Mouse (Mus musculus): ENCODE measurements at regions not wholly inside any gene's neighbourhood (a gene's known extent, or its start where the extent isn't known, plus 50 kb on each side); places are given as distances from the start of the nearest gene placed in this dataset.

- DNase-seq (ENCODE audit: low read depth, low spot score), result no peak
- TF ChIP-seq BHLHE40 (IDR thresholded peaks at IDR 0.05; ENCODE audit: borderline replicate concordance, low read depth, low read length) (no peak), MAFK (IDR thresholded peaks at IDR 0.05; ENCODE audit: borderline replicate concordance, low read depth, low read length) (no peak), ZNF384 (IDR thresholded peaks at IDR 0.05; ENCODE audit: low read depth, low read length) (no peak), E2F4 (IDR thresholded peaks at IDR 0.05; ENCODE audit: borderline replicate concordance, low read depth, low read length) (no peak), UBTF (IDR thresholded peaks at IDR 0.05; ENCODE audit: borderline replicate concordance, insufficient read depth, low read depth, low read length) (no peak), ELF1 (IDR thresholded peaks at IDR 0.05; ENCODE audit: low read depth, low read length) (no peak)
- no peak overlapping the region for H3K4me3 ChIP-seq (ENCODE audit: control insufficient read depth in 1 of 2, insufficient read depth in 1 of 2, low read depth in 2 of 2, low read length in 2 of 2)
- no peaks in the 10 kb centered on the region for H3K9me3 ChIP-seq (replicated peaks; ENCODE audit: insufficient read depth, low read length)
- no peak overlapping the region for H3K9ac ChIP-seq (ENCODE audit: control insufficient read depth, low read depth, low read length, poor library complexity, severe bottlenecking)
- no peak overlapping the region for H3K27ac ChIP-seq (ENCODE audit: control insufficient read depth, low read depth, low read length)
- no peaks in the 10 kb centered on the region for H3K79me2 ChIP-seq (ENCODE audit: control insufficient read depth, insufficient read depth, low read length, poor library complexity)
- no peaks in the 10 kb centered on the region for H3K27me3 ChIP-seq (ENCODE audit: control insufficient read depth in 1 of 2, insufficient read depth in 2 of 2, low read length in 2 of 2)
- H3K36me3 ChIP-seq (ENCODE audit: control insufficient read depth in 1 of 2, insufficient read depth in 2 of 2, low read length in 2 of 2), result no peaks in the 10 kb centered on the region
- peaks cover under 1 to 4% of the 10 kb centered on the region in 2 experiments; a peak in 2 of 4 replicates for H3K4me1 ChIP-seq (ENCODE audit: control insufficient read depth in 1 of 2, insufficient read depth in 2 of 2, low read length in 2 of 2)
Measured at GRCm38 (mm10) chr6:44849477-44849876, 209.7 kb upstream of the Cntnap2 start.

- Histone ChIP-seq H3K79me2 (ENCODE audit: control insufficient read depth, insufficient read depth, low read length, poor library complexity) (no peaks in the 10 kb centered on the region), H3K9ac (ENCODE audit: control insufficient read depth, low read depth, low read length, poor library complexity, severe bottlenecking) (no peak overlapping the region), H3K9me3 (replicated peaks; ENCODE audit: insufficient read depth, low read length) (no peaks in the 10 kb centered on the region), H3K36me3 (ENCODE audit: control insufficient read depth in 1 of 2, insufficient read depth in 2 of 2, low read length in 2 of 2) (no peaks in the 10 kb centered on the region), H3K27ac (ENCODE audit: control insufficient read depth, low read depth, low read length) (no peak overlapping the region), H3K27me3 (ENCODE audit: control insufficient read depth in 1 of 2, insufficient read depth in 2 of 2, low read length in 2 of 2) (no peaks in the 10 kb centered on the region), H3K4me1 (ENCODE audit: control insufficient read depth in 1 of 2, insufficient read depth in 2 of 2, low read length in 2 of 2) (no peaks in the 10 kb centered on the region), H3K4me3 (ENCODE audit: control insufficient read depth in 1 of 2, insufficient read depth in 1 of 2, low read depth in 2 of 2, low read length in 2 of 2) (no peak overlapping the region)
- DNase-seq (ENCODE audit: low read depth, low spot score), result no peak
- TF ChIP-seq E2F4 (IDR thresholded peaks at IDR 0.05; ENCODE audit: borderline replicate concordance, low read depth, low read length) (no peak), ZMIZ1 (IDR thresholded peaks at IDR 0.05; ENCODE audit: low read depth, low read length) (no peak), POLR2A (IDR thresholded peaks at IDR 0.05; ENCODE audit: control insufficient read depth in 1 of 2, insufficient read depth in 1 of 2, low read depth in 1 of 2, low read length in 2 of 2, poor library complexity in 1 of 2) (no peak), NELFE (IDR thresholded peaks at IDR 0.05; ENCODE audit: low read depth, low read length) (no peak), EP300 (IDR thresholded peaks at IDR 0.05; ENCODE audit: low read depth in 1 of 2, low read length in 2 of 2) (no peak), ZC3H11A (IDR thresholded peaks at IDR 0.05; ENCODE audit: low read depth, low read length) (no peak), USF1 (IDR thresholded peaks at IDR 0.05; ENCODE audit: low read depth, low read length) (no peak), MYB (IDR thresholded peaks at IDR 0.05; ENCODE audit: low read depth, low read length) (no peak), UBTF (IDR thresholded peaks at IDR 0.05; ENCODE audit: borderline replicate concordance, insufficient read depth, low read depth, low read length) (no peak), CTCF (IDR thresholded peaks at IDR 0.05 in 2 of 3, conservative IDR thresholded peaks at IDR 0.05 in 1 of 3; ENCODE audit: control insufficient read depth in 1 of 3, insufficient read depth in 1 of 3, low read depth in 2 of 3, low read length in 3 of 3, poor library complexity in 1 of 3, severe bottlenecking in 1 of 3) (no peak)
Measured at GRCm38 (mm10) chr6:44850829-44851228, 208.3 kb upstream of the Cntnap2 start.

- H3K4me1 ChIP-seq (ENCODE audit: control insufficient read depth in 1 of 2, insufficient read depth in 2 of 2, low read length in 2 of 2), result no peaks in the 10 kb centered on the region
- DNase-seq (ENCODE audit: low read depth, low spot score), result no peak
- H3K4me3 ChIP-seq (ENCODE audit: control insufficient read depth in 1 of 2, insufficient read depth in 1 of 2, low read depth in 2 of 2, low read length in 2 of 2), result no peak overlapping the region
- H3K27ac ChIP-seq (ENCODE audit: control insufficient read depth, low read depth, low read length), result no peak overlapping the region
- no peaks in the 10 kb centered on the region for H3K27me3 ChIP-seq (ENCODE audit: control insufficient read depth in 1 of 2, insufficient read depth in 2 of 2, low read length in 2 of 2)
- H3K79me2 ChIP-seq (ENCODE audit: control insufficient read depth, insufficient read depth, low read length, poor library complexity), result no peaks in the 10 kb centered on the region
- H3K9me3 ChIP-seq (replicated peaks; ENCODE audit: insufficient read depth, low read length), result no peaks in the 10 kb centered on the region
- no peaks in the 10 kb centered on the region for H3K36me3 ChIP-seq (ENCODE audit: control insufficient read depth in 1 of 2, insufficient read depth in 2 of 2, low read length in 2 of 2)
- no peak overlapping the region for H3K9ac ChIP-seq (ENCODE audit: control insufficient read depth, low read depth, low read length, poor library complexity, severe bottlenecking)
- TF ChIP-seq MAFK (IDR thresholded peaks at IDR 0.05; ENCODE audit: borderline replicate concordance, low read depth, low read length) (no peak), CTCF (IDR thresholded peaks at IDR 0.05 in 2 of 3, conservative IDR thresholded peaks at IDR 0.05 in 1 of 3; ENCODE audit: control insufficient read depth in 1 of 3, insufficient read depth in 1 of 3, low read depth in 2 of 3, low read length in 3 of 3, poor library complexity in 1 of 3, severe bottlenecking in 1 of 3) (no peak), BHLHE40 (IDR thresholded peaks at IDR 0.05; ENCODE audit: borderline replicate concordance, low read depth, low read length) (no peak)
Measured at GRCm38 (mm10) chr6:44900249-44900648, 158.9 kb upstream of the Cntnap2 start.

Data from MEL (cell line).